Mouse (Mus musculus) liver, embryonic 14.5 days (tissue): ENCODE data around the gene Pax4.

Experiments used
- CTCF ChIP-seq: IDR thresholded peaks from 2 replicates; pipeline ENCODE4 v1.5.1; 2016; ENCODE audit warnings: antibody characterized with exemption, low read depth, control low read depth
- EP300 ChIP-seq: IDR thresholded peaks from 2 replicates; pipeline ENCODE4 v1.6.1; 2016; ENCODE audit warnings: antibody characterized with exemption, low read depth

DNA sequence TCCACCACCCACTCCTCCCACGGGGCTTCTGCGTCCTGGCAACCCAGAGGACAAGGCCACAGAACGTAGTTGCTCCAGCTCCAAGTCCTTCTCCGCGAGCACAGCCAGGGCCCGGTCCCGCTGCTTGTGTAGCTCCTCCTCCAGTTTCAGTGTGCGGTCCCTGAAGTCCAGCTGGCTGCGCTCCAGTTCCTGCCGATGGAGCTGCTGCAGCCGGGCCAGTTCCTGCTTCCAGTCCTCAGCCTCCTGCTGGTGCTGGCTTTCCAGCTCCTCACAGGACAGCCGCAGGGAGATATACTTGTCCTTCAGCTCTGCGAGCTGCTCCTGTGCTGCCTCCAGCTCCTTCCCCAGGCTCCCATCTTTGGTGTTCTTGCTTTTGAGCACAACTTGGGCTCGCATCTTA lies 30.7 kb downstream of the Pax4 start:
- TF ChIP-seq CTCF (no peak), EP300 (no peak)
